Mouse (Mus musculus) CH12.LX (cell line): ENCODE measurements at regions not wholly inside any gene's neighbourhood (a gene's known extent, or its start where the extent isn't known, plus 50 kb on each side); places are given as distances from the start of the nearest gene placed in this dataset.
A peak's percentile ranks its signal among the peaks of the same experiment; 100 is the strongest.

Source experiments
- DNase-seq: peaks from one replicate; pipeline ENCODE4 v3.0.0-alpha.2; 2013; ENCODE audit errors: extremely low read depth
- H3K27ac ChIP-seq: 2 replicates; pipeline ENCODE4 v1.5.1; 2012; ENCODE audit warnings: low read depth, mild to moderate bottlenecking, control low read depth, moderate library complexity; ENCODE audit not compliant: insufficient read depth
- H3K27me3 ChIP-seq: replicated peaks from 2 replicates; pipeline ENCODE3; 2012; ENCODE audit warnings: inconsistent platforms
- H3K36me3 ChIP-seq, 2 experiments: replicated peaks in 1 of 2; 2 replicates each; pipeline versions ENCODE3 to v1.6.1; 2012; ENCODE audit warnings: inconsistent platforms in 1 of 2, low read length in 1 of 2, mild to moderate bottlenecking in 1 of 2, mixed read lengths in 1 of 2, moderate library complexity in 1 of 2; ENCODE audit not compliant: control insufficient read depth in 1 of 2, insufficient read depth in 1 of 2
- H3K4me1 ChIP-seq, 2 experiments: 2 replicates each; pipeline ENCODE4 v1.6.1; 2012; ENCODE audit warnings: inconsistent platforms in 1 of 2, moderate library complexity in 1 of 2; ENCODE audit not compliant: insufficient read depth in 2 of 2, control insufficient read depth in 1 of 2
- H3K4me2 ChIP-seq: 2 replicates; pipeline ENCODE4 v1.6.1; 2012; ENCODE audit warnings: low read depth, mild to moderate bottlenecking, control low read depth; ENCODE audit not compliant: poor library complexity, insufficient read depth, severe bottlenecking
- H3K4me3 ChIP-seq, 3 experiments: fragments of 150-350 bp in 1 of 3; sonication (generic) in 1 of 3; replicated peaks in 1 of 3; 2 replicates each; pipeline versions ENCODE3 to v1.5.1; 2011 to 2012; ENCODE audit warnings: low read depth in 2 of 3, low read length in 2 of 3, mild to moderate bottlenecking in 2 of 3, moderate library complexity in 2 of 3, control low read depth in 1 of 3, improper control_type of control experiment in 1 of 3, inconsistent platforms in 1 of 3, mixed read lengths in 1 of 3; ENCODE audit not compliant: poor library complexity in 1 of 3
- H3K79me2 ChIP-seq: replicated peaks from 2 replicates; pipeline ENCODE4 v1.6.1; 2012; ENCODE audit warnings: mild to moderate bottlenecking, moderate library complexity; ENCODE audit not compliant: control insufficient read depth, poor library complexity, insufficient read depth, severe bottlenecking; ENCODE audit errors: extremely low read depth
- H3K9ac ChIP-seq: 2 replicates; pipeline ENCODE4 v1.6.1; 2012; ENCODE audit warnings: low read depth, mild to moderate bottlenecking, control low read depth, moderate library complexity; ENCODE audit not compliant: insufficient read depth
- H3K9me3 ChIP-seq: replicated peaks from 2 replicates; pipeline ENCODE3; 2012; ENCODE audit warnings: low read length, inconsistent platforms, mixed read lengths
- BHLHE40 ChIP-seq: IDR thresholded peaks from 2 replicates; pipeline ENCODE4 v1.6.1; 2011; ENCODE audit warnings: mild to moderate bottlenecking, low read depth, low read length, improper control_type of control experiment
- CHD1 ChIP-seq: IDR thresholded peaks from 2 replicates; pipeline ENCODE4 v1.6.1; 2012; ENCODE audit warnings: low read depth, low read length, improper control_type of control experiment, inconsistent platforms
- E2F4 ChIP-seq: IDR thresholded peaks from 2 replicates; pipeline ENCODE4 v1.6.1; 2011; ENCODE audit warnings: low read depth, low read length, improper control_type of control experiment; ENCODE audit not compliant: insufficient replicate concordance
- ELF1 ChIP-seq: IDR thresholded peaks from 2 replicates; pipeline ENCODE4 v1.6.1; 2014; ENCODE audit warnings: low read depth, mild to moderate bottlenecking, inconsistent platforms, low read length, improper control_type of control experiment
- EP300 ChIP-seq: IDR thresholded peaks from 2 replicates; pipeline ENCODE4 v1.6.1; 2011; ENCODE audit warnings: low read length, improper control_type of control experiment
- ETS1 ChIP-seq: conservative IDR thresholded peaks from 2 replicates; pipeline ENCODE4 v1.6.1; 2012; ENCODE audit warnings: low read depth, mild to moderate bottlenecking, inconsistent platforms, low read length, improper control_type of control experiment, moderate library complexity
- HCFC1 ChIP-seq: IDR thresholded peaks from 2 replicates; pipeline ENCODE4 v1.6.1; 2012; ENCODE audit warnings: low read depth, mild to moderate bottlenecking, inconsistent platforms, low read length, improper control_type of control experiment
- IRF4 ChIP-seq: IDR thresholded peaks from 2 replicates; pipeline ENCODE4 v1.6.1; 2014; ENCODE audit warnings: low read depth, mild to moderate bottlenecking, inconsistent platforms, low read length, improper control_type of control experiment
- JUN ChIP-seq: IDR thresholded peaks from 2 replicates; pipeline ENCODE4 v1.6.1; 2011; ENCODE audit warnings: low read depth, mild to moderate bottlenecking, low read length, improper control_type of control experiment, moderate library complexity; ENCODE audit not compliant: insufficient read depth
- MAX ChIP-seq: IDR thresholded peaks from 2 replicates; pipeline ENCODE4 v1.6.1; 2011; ENCODE audit warnings: low read length, improper control_type of control experiment
- MEF2A ChIP-seq: IDR thresholded peaks from 2 replicates; pipeline ENCODE4 v1.6.1; 2014; ENCODE audit warnings: low read depth, mild to moderate bottlenecking, inconsistent platforms, low read length, improper control_type of control experiment, borderline replicate concordance
- NRF1 ChIP-seq: IDR thresholded peaks from 2 replicates; pipeline ENCODE4 v1.6.1; 2014; ENCODE audit warnings: low read depth, mild to moderate bottlenecking, inconsistent platforms, low read length, improper control_type of control experiment, moderate library complexity
- PAX5 ChIP-seq: IDR thresholded peaks from 2 replicates; pipeline ENCODE4 v1.6.1; 2012; ENCODE audit warnings: low read length, inconsistent platforms, mixed read lengths
- POLR2A ChIP-seq: IDR thresholded peaks from 2 replicates; pipeline ENCODE4 v1.6.1; 2011; ENCODE audit warnings: low read depth, mild to moderate bottlenecking, improper control_type of control experiment, low read length
- RCOR1 ChIP-seq: conservative IDR thresholded peaks from 2 replicates; pipeline ENCODE4 v1.6.1; 2012; ENCODE audit warnings: low read depth, mild to moderate bottlenecking, inconsistent platforms, low read length, improper control_type of control experiment
- SMC3 ChIP-seq: IDR thresholded peaks from 2 replicates; pipeline ENCODE4 v1.6.1; 2011; ENCODE audit warnings: low read depth, low read length, improper control_type of control experiment
- TBP ChIP-seq: conservative IDR thresholded peaks from 2 replicates; pipeline ENCODE4 v1.6.1; 2011; ENCODE audit warnings: low read depth, low read length, improper control_type of control experiment
- ZKSCAN1 ChIP-seq: IDR thresholded peaks from 2 replicates; pipeline ENCODE4 v1.6.1; 2012; ENCODE audit warnings: low read depth, inconsistent platforms, low read length, improper control_type of control experiment, borderline replicate concordance
- ZMIZ1 ChIP-seq: IDR thresholded peaks from 2 replicates; pipeline ENCODE4 v1.6.1; 2012; ENCODE audit warnings: low read depth, mild to moderate bottlenecking, inconsistent platforms, low read length, improper control_type of control experiment
- ZNF384 ChIP-seq: IDR thresholded peaks from 2 replicates; pipeline ENCODE4 v1.6.1; 2012; ENCODE audit warnings: low read depth, low read length, improper control_type of control experiment, inconsistent platforms
- dilution Hi-C: fragments of 300-500 bp; cut with MboI; formaldehyde crosslinking; loops from 2 replicates; pipeline ENCODE4 v1.14.3; 2020; ENCODE audit warnings: low sequenced_read_pairs; ENCODE audit not compliant: extremely low pct_unique_long_range_greater_than_20kb, extremely low pct_ligation_motif_present
- in situ Hi-C: fragments of 300-500 bp; cut with MboI; formaldehyde crosslinking; loops from 3 replicates; pipeline ENCODE4 v1.14.3; 2019; ENCODE audit warnings: low sequenced_read_pairs, low pct_ligation_motif_present, low pct_unique_long_range_greater_than_20kb, mixed read lengths

GRCm38 (mm10) chr1:57304757-57305156, 72.7 kb upstream of the 1700066M21Rik start:
- Histone ChIP-seq H3K79me2 (no peaks in the 10 kb centered on the region), H3K4me3 (no peak overlapping the region), H3K27me3 (no peaks in the 10 kb centered on the region)
- dilution Hi-C loops = no loop called here
- DNase-seq = no peak
- 0 out of 2 replicates have a peak, but pooled peaks have one; percentile 40 for TF ChIP-seq BHLHE40
- no peak for TF ChIP-seq E2F4
- TF ChIP-seq IRF4 = peak; percentile 56; the same call in 1 of the 2 replicates
- no peak for TF ChIP-seq TBP
- TF ChIP-seq ZNF384 = no peak
- no peak for TF ChIP-seq POLR2A
- TF ChIP-seq EP300 = 0 out of 2 replicates have a peak, but pooled peaks have one; percentile 28
- TF ChIP-seq ZMIZ1 = no peak
- TF ChIP-seq JUN = no peak
- peak; percentile 59; the same call in 1 of the 2 replicates for TF ChIP-seq MEF2A
- no peak for TF ChIP-seq NRF1
- TF ChIP-seq CHD1 = no peak
- TF ChIP-seq ZKSCAN1 = no peak
- no peak for TF ChIP-seq RCOR1
- TF ChIP-seq ELF1 = no peak
- TF ChIP-seq HCFC1 = no peak
- TF ChIP-seq, all 38 proteins: peak for 4
- Histone ChIP-seq H3K27ac (no peak overlapping the region), H3K4me1 (peaks cover 5 to 10% of the 10 kb centered on the region in 2 experiments; a peak in 3 of 4 replicates), H3K9me3 (no peaks in the 10 kb centered on the region), H3K36me3 (no peaks in the 10 kb centered on the region), H3K9ac (no peak overlapping the region), H3K4me2 (no peak overlapping the region)
- in situ Hi-C loops = no loop called here

GRCm38 (mm10) chr1:57322535-57322934, 54.9 kb upstream of the 1700066M21Rik start:
- Histone ChIP-seq H3K27ac (peak overlapping the region; percentile 56; the same call in 1 of the 2 replicates), H3K36me3 (no peaks in the 10 kb centered on the region), H3K4me1 (peaks cover 13 to 49% of the 10 kb centered on the region in 2 experiments), H3K27me3 (no peaks in the 10 kb centered on the region), H3K79me2 (no peaks in the 10 kb centered on the region), H3K9ac (peak overlapping the region; percentile 28), H3K9me3 (peaks cover 10% of the 10 kb centered on the region), H3K4me2 (peak overlapping the region; percentile 55; the same call in 1 of the 2 replicates), H3K4me3 (no peak overlapping the region)
- peak; percentile 44 for DNase-seq
- TF ChIP-seq ETS1 (peak; percentile 20; the same call in 1 of the 2 replicates), ZNF384 (no peak), IRF4 (peak; percentile 65; the same call in 1 of the 2 replicates), POLR2A (peak; percentile 30; the same call in 1 of the 2 replicates), TBP (peak; percentile 26; the same call in 1 of the 2 replicates), MEF2A (peak; percentile 77), MAX (peak; percentile 18; the same call in 1 of the 2 replicates), SMC3 (peak; percentile 6; the same call in 1 of the 2 replicates), PAX5 (no peak), BHLHE40 (0 out of 2 replicates have a peak, but pooled peaks have one; percentile 13), E2F4 (no peak), EP300 (peak; percentile 61)
- dilution Hi-C loops (no loop called here), in situ Hi-C loops (no loop called here)
